Mouse (Mus musculus) heart, postnatal 14 days (tissue): ENCODE data around the gene Defa33. TPM values are rescaled to one million over a fixed set of nuclear protein-coding genes. Genes with fewer than 3 reads are reported as not detected.
"Not testable (repeated sequence)": the region's sequence is repeated elsewhere in the genome, so short reads cannot be mapped to it uniquely, and the experiment has no call there.

Source experiments
- DNase-seq, 2 experiments: peaks; one replicate each; pipeline ENCODE4 v3.0.0; 2021 to 2022
- intact Hi-C: fragments of 180-260 bp; cut with DNase I; formaldehyde crosslinking; loops from one replicate; pipeline ENCODE4 v1.15.1; 2025
- long read RNA-seq, 2 experiments: library from polyadenylated mRNA; stranded (forward); transcript quantifications; one replicate each; pipeline ENCODE4 v2.0.0; 2021
- total RNA-seq, 2 experiments: library from RNA; stranded (reverse); gene quantifications; 2 replicates each; pipeline ENCODE4 v1.2.3; 2021

Defa33 gene
- not detected for total RNA-seq
- long read RNA-seq, experiment 1: 0 reads
- long read RNA-seq, experiment 2: 0 reads

DNA sequence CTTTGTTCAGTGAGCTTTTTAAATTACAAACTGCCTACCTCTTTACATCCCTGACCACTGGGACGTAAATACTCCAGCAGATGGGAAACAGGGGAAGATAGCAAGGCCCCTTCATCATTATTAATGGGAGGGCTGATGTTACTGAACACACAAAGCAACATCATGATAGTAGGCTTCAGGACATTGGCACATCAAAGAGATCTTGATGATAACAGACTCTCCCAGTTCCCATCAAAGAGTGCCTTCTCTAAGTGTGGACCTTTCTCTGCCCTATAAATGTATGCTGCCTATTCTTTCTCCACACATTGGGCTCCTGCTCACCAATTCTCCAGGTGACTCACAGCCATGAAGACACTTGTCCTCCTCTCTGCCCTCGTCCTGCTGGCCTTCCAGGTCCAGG is at the start of gene Defa33:
TSS of gene Defa33 (plus strand) at position 301 of the 400 bp plus-strand sequence.
- DNase-seq, intact Hi-C loops: not testable (repeated sequence)

DNA sequence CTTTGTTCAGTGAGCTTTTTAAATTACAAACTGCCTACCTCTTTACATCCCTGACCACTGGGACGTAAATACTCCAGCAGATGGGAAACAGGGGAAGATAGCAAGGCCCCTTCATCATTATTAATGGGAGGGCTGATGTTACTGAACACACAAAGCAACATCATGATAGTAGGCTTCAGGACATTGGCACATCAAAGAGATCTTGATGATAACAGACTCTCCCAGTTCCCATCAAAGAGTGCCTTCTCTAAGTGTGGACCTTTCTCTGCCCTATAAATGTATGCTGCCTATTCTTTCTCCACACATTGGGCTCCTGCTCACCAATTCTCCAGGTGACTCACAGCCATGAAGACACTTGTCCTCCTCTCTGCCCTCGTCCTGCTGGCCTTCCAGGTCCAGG is 13.4 kb upstream of the Defa33 start, which contains the start of gene Defa2:
TSS of gene Defa2 (plus strand) at position 301 of the 400 bp plus-strand sequence.
- intact Hi-C loops, DNase-seq: not testable (repeated sequence)

DNA sequence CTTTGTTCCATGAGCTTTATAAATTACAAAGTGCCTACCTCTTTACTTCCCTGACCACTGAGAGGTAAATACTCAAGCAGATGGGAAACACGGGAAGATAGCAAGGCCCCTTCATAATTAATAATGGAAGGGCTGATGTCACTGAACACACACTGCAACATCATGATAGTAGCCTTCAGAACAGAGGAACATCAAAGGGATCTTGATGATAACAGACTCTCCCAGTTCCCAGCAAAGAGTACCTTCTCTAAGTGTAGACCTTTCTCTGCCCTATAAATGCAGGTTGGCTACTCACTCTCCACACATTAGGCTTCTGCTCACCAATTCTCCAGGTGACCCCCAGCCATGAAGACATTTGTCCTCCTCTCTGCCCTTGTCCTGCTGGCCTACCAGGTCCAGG is 35.5 kb downstream of the Defa33 start, which contains the start of gene Defa36:
TSS of gene Defa36 (plus strand) at position 301 of the 400 bp plus-strand sequence.
- DNase-seq, intact Hi-C loops: not testable (repeated sequence)

Other genes with a start within 250 kb of the Defa33 start
- gene Defa22, start 229.5 kb upstream of the Defa33 start, total RNA-seq: not detected
- gene Defa31, start 200.2 kb upstream of the Defa33 start, total RNA-seq: not detected
- not detected for gene Gm15293, start 190.2 kb upstream of the Defa33 start, total RNA-seq
- not detected for gene Gm15292, start 142.1 kb upstream of the Defa33 start, total RNA-seq
- gene Defa27, start 76.3 kb upstream of the Defa33 start, total RNA-seq: not detected
- gene Defa29, start 64.8 kb upstream of the Defa33 start, total RNA-seq: not detected
- not detected for gene Defa2, start 13.3 kb upstream of the Defa33 start, total RNA-seq
- gene Defa36, start 35.6 kb downstream of the Defa33 start, total RNA-seq: not detected
- not detected for gene Gm7849, start 64.7 kb downstream of the Defa33 start, total RNA-seq
- not detected for gene Defa20, start 117.4 kb downstream of the Defa33 start, total RNA-seq
- gene Defa32, start 137.2 kb downstream of the Defa33 start, total RNA-seq: not detected
- gene Defa37, start 173.6 kb downstream of the Defa33 start, total RNA-seq: not detected
- gene Defa28, start 191.2 kb downstream of the Defa33 start, total RNA-seq: not detected
- not detected for gene Gm7861, start 202.7 kb downstream of the Defa33 start, total RNA-seq
- gene Defa26, start 226.4 kb downstream of the Defa33 start, total RNA-seq: not detected